Mouse (Mus musculus): ENCODE measurements around the gene Irf9.

Irf9 gene

GRCm38 (mm10) chr14:55603271-55603632 is at the start of gene Irf9:
Irf9 (plus strand) TSS chr14:55603571.
- no peak for DNase-seq (ENCODE audit: low spot score)

GRCm38 (mm10) chr14:55554635-55555034 is 48.7 kb upstream of the Irf9 start:
- DNase-seq (ENCODE audit: low spot score), result no peak

- DNase-seq (ENCODE audit: low spot score), result no peak
Measured at GRCm38 (mm10) chr14:55555788-55556187, 47.6 kb upstream of the Irf9 start.

GRCm38 (mm10) chr14:55557003-55557402 is 46.4 kb upstream of the Irf9 start:
- peak; percentile 84 for DNase-seq (ENCODE audit: low spot score)

- DNase-seq (ENCODE audit: low spot score), result no peak
Measured at GRCm38 (mm10) chr14:55557587-55557986, 45.8 kb upstream of the Irf9 start.

GRCm38 (mm10) chr14:55558740-55559448 is 44.5 kb upstream of the Irf9 start:
- no peak for DNase-seq (ENCODE audit: low spot score)

- DNase-seq (ENCODE audit: low spot score), result peak; percentile 97
Measured at GRCm38 (mm10) chr14:55559799-55560201, 43.6 kb upstream of the Irf9 start, which contains the start of gene Dcaf11. Dcaf11 (plus strand) TSS chr14:55560006.

GRCm38 (mm10) chr14:55560202-55561073 is 42.9 kb upstream of the Irf9 start, which contains the start of gene A730061H03Rik:
A730061H03Rik (minus strand) TSS chr14:55560406.
- DNase-seq (ENCODE audit: low spot score), result peak; percentile 98

- no peak for DNase-seq (ENCODE audit: low spot score)
Measured at GRCm38 (mm10) chr14:55561860-55562259, 41.5 kb upstream of the Irf9 start.

GRCm38 (mm10) chr14:55563249-55563648 is 40.1 kb upstream of the Irf9 start:
- no peak for DNase-seq (ENCODE audit: low spot score)

GRCm38 (mm10) chr14:55565748-55566147 is 37.6 kb upstream of the Irf9 start:
- DNase-seq (ENCODE audit: low spot score), result no peak

GRCm38 (mm10) chr14:55567496-55567895 is 35.9 kb upstream of the Irf9 start:
- no peak for DNase-seq (ENCODE audit: low spot score)

- no peak for DNase-seq (ENCODE audit: low spot score)
Measured at GRCm38 (mm10) chr14:55570588-55570987, 32.8 kb upstream of the Irf9 start.

- no peak for DNase-seq (ENCODE audit: low spot score)
Measured at GRCm38 (mm10) chr14:55571760-55572159, 31.6 kb upstream of the Irf9 start.

GRCm38 (mm10) chr14:55575302-55575701 is 28.1 kb upstream of the Irf9 start, which contains the start of gene Fitm1:
Fitm1 (plus strand) TSS chr14:55575617.
- no peak for DNase-seq (ENCODE audit: low spot score)

GRCm38 (mm10) chr14:55575711-55576110 is 27.7 kb upstream of the Irf9 start:
- no peak for DNase-seq (ENCODE audit: low spot score)

GRCm38 (mm10) chr14:55576376-55576775 is 27.0 kb upstream of the Irf9 start:
- DNase-seq (ENCODE audit: low spot score), result no peak

GRCm38 (mm10) chr14:55577871-55578667 is 25.3 kb upstream of the Irf9 start, which contains the start of gene Psme1:
Psme1 (plus strand) TSS chr14:55578123.
- peak; percentile 86 for DNase-seq (ENCODE audit: low spot score)

- DNase-seq (ENCODE audit: low spot score), result no peak
Measured at GRCm38 (mm10) chr14:55578668-55579269, 24.6 kb upstream of the Irf9 start.

- DNase-seq (ENCODE audit: low spot score), result no peak
Measured at GRCm38 (mm10) chr14:55579511-55580496, 23.6 kb upstream of the Irf9 start.
